Mouse (Mus musculus) forebrain, postnatal 0 days (tissue): Measurements from ENCODE around the gene Sez6. TPM values are rescaled to one million over a fixed set of nuclear protein-coding genes. Genes with fewer than 3 reads are reported as not detected.

ENCODE experiments used
- ATAC-seq: fragments of 200-750 bp; cut with Nextera tagmentation; 2 replicates; pipeline ENCODE4 v1.8.0; 2017; ENCODE audit warnings: mild to moderate bottlenecking, moderate library complexity
- DNase-seq: peaks from one replicate; pipeline ENCODE4 v3.0.0-alpha.2; 2015
- H3K27ac ChIP-seq: fragments of 300-500 bp; sonication (generic); 2 replicates; pipeline ENCODE4 v1.5.1; 2014; ENCODE audit warnings: low read depth, mild to moderate bottlenecking, antibody characterized with exemption, low read length, moderate library complexity, mixed read lengths
- H3K27me3 ChIP-seq: fragments of 300-500 bp; sonication (generic); 2 replicates; pipeline ENCODE4 v1.6.1; 2014; ENCODE audit warnings: mild to moderate bottlenecking, low read length, mixed read lengths; ENCODE audit not compliant: insufficient read depth
- H3K36me3 ChIP-seq: fragments of 300-500 bp; sonication (generic); 2 replicates; pipeline ENCODE4 v1.6.1; 2014; ENCODE audit warnings: mild to moderate bottlenecking, moderate library complexity; ENCODE audit not compliant: insufficient read depth
- H3K4me1 ChIP-seq: fragments of 300-500 bp; sonication (generic); 2 replicates; pipeline ENCODE4 v1.6.1; 2014; ENCODE audit warnings: antibody characterized with exemption; ENCODE audit not compliant: insufficient read depth
- H3K4me2 ChIP-seq: fragments of 300-500 bp; sonication (generic); 2 replicates; pipeline ENCODE4 v1.6.1; 2014; ENCODE audit warnings: low read depth, mild to moderate bottlenecking, moderate library complexity
- H3K4me3 ChIP-seq: fragments of 300-500 bp; sonication (generic); 2 replicates; pipeline ENCODE4 v1.5.1; 2014; ENCODE audit warnings: low read depth, low read length, mixed read lengths
- H3K9ac ChIP-seq: fragments of 300-500 bp; sonication (generic); 2 replicates; pipeline ENCODE4 v1.6.1; 2014; ENCODE audit warnings: mild to moderate bottlenecking
- H3K9me3 ChIP-seq: fragments of 300-500 bp; sonication (generic); 2 replicates; pipeline ENCODE4 v1.6.1; 2016; ENCODE audit warnings: low read length
- CTCF ChIP-seq: sonication (generic); IDR thresholded peaks from 2 replicates; pipeline ENCODE4 v1.5.1; 2016; ENCODE audit warnings: antibody characterized with exemption, control low read depth, low read depth
- WGBS: fragments of 180-500 bp; shearing (Covaris S2); extraction: QIAGEN DNeasy Blood & Tissue Kit; methylation state at CpG from one replicate; pipeline ENCODE4 v1.1.7; 2014; 5-methylcytosine and 5-hydroxymethylcytosine counted together
- polyA plus RNA-seq: library from polyadenylated mRNA; unstranded; fragments of >200 nt; fragmentation: Nextera tagmentation; extraction: Ambion mirVana; gene quantifications from 2 replicates; pipeline ENCODE4 v1.2.1, GENCODE M21; 2015
- total RNA-seq: library from RNA; depleted of rRNA; stranded (reverse); fragments of >200 nt; gene quantifications from 2 replicates; pipeline ENCODE4 v1.2.3, GENCODE M21; 2014

The Sez6 gene
- total and polyA plus RNA-seq, 2 experiments from 2014 or later: 194 to 214 TPM

DNA sequence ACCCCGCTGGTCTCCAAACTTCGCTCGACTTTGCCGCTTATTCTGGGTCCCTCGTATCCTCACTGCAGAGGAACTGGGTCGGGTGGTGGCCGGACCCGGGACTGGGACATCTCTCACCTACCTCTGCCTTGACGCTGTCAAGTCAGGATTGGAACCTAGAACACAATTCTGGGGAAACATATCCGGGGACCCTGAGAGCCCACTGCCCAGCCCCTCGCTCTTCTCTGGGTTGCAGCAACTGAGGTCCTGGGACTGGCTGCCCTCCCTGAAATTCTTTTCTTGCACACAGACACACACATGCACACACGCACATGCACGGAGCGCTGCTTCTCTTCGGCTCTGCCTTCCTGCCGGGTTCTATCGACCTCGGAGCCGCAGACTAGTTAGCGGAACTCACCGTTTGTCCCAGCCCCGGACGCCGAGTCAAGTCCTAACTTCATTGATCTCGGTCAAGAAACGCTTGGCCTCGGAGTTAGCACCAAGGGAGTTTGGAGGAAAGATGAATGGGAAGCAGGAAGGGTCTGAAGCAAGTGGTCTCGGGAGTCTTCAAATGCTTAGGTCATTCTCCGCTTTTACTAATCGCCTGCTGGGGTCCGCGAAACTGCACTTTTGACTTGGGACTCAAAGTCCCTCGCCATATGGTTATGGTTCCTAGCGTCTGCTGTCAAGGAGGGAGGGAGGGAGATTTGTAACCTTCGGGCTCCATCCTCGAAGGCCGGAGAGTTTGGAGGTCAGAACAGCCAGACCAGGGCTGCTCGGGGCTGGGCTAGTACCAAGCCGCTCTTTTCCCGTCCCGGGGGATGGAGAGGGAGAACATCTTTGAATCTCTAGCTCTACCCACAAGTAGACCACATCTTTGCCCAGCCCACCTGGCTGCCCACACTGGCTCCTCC lies 1.2 kb downstream of the Sez6 start:
- H3K4me3 ChIP-seq: peak overlapping the region; percentile 94
- H3K27me3 ChIP-seq: no peaks in the 10 kb centered on the region
- no peaks in the 10 kb centered on the region for H3K36me3 ChIP-seq
- peak overlapping the region; percentile 97 for H3K9ac ChIP-seq
- no peak for TF ChIP-seq CTCF
- peak overlapping the region; percentile 96 for H3K27ac ChIP-seq
- H3K4me1 ChIP-seq: peaks cover 29% of the 10 kb centered on the region
- WGBS: 1% methylated on average over 41 of the region's 41 CpGs
- no peaks in the 10 kb centered on the region for H3K9me3 ChIP-seq
- ATAC-seq (no peak), DNase-seq (no peak)
- peak overlapping the region; percentile 70 for H3K4me2 ChIP-seq

DNA sequence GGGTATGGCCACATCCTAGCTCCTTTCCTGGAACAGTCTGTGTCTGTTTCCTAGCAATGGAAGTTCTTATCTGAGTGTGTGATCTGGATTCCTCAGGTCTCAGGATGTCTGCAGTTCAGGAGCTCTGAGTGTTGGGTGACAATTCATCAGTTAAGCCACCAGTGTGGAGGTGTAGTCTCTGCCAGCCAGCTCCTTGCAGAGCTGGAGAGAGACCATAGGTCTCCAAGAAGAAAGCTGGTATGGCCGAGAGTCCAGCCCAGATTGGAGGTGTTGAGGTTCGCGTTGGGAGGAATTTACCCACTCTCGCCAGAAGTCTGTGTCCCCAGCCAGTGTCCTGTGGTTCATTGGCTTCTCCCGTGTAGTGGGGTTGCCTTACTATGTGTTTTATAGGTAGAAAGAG lies 2.0 kb downstream of the Sez6 start:
- WGBS: 45% methylated on average over 5 of the region's 5 CpGs
- no peak for TF ChIP-seq CTCF
- H3K4me2 ChIP-seq: peak overlapping the region; percentile 70
- no peaks in the 10 kb centered on the region for H3K36me3 ChIP-seq
- H3K27me3 ChIP-seq: no peaks in the 10 kb centered on the region
- peaks cover 36% of the 10 kb centered on the region for H3K4me1 ChIP-seq
- peak overlapping the region; percentile 97 for H3K9ac ChIP-seq
- H3K27ac ChIP-seq: peak overlapping the region; percentile 96
- H3K9me3 ChIP-seq: no peaks in the 10 kb centered on the region
- ATAC-seq (no peak), DNase-seq (no peak)
- H3K4me3 ChIP-seq: peak overlapping the region; percentile 94

DNA sequence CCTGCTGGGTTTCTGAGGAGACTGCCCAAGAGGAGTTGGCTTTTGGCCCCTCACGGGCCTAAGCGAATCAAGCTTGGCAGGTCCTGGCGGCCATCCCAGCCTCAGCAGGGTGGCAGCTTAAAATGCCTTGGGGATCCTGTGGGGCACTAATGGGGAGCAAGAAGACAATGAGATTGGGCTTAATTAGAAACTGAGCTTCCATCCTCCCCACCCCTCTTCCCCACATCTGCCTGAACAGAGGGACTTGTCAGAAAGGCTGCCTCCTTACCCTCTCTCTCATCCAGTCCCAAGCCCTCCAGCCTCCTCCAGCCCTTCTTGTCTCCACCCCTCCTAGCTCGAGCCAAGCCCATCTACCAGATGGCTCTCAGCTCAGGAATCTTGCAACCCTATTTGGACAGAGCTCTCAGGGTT lies 3.5 kb downstream of the Sez6 start:
- H3K9ac ChIP-seq: peak overlapping the region; percentile 97
- peaks cover 39% of the 10 kb centered on the region for H3K4me1 ChIP-seq
- H3K9me3 ChIP-seq: no peaks in the 10 kb centered on the region
- ATAC-seq: peak; percentile 32; the same call in 1 of the 2 replicates
- DNase-seq: peak; percentile 69
- H3K27me3 ChIP-seq: no peaks in the 10 kb centered on the region
- H3K4me2 ChIP-seq: peak overlapping the region; percentile 70
- peak overlapping the region; percentile 94 for H3K4me3 ChIP-seq
- 5% methylated on average over 4 of the region's 4 CpGs for WGBS
- peak overlapping the region; percentile 96 for H3K27ac ChIP-seq
- H3K36me3 ChIP-seq: no peaks in the 10 kb centered on the region
- TF ChIP-seq CTCF: no peak

DNA sequence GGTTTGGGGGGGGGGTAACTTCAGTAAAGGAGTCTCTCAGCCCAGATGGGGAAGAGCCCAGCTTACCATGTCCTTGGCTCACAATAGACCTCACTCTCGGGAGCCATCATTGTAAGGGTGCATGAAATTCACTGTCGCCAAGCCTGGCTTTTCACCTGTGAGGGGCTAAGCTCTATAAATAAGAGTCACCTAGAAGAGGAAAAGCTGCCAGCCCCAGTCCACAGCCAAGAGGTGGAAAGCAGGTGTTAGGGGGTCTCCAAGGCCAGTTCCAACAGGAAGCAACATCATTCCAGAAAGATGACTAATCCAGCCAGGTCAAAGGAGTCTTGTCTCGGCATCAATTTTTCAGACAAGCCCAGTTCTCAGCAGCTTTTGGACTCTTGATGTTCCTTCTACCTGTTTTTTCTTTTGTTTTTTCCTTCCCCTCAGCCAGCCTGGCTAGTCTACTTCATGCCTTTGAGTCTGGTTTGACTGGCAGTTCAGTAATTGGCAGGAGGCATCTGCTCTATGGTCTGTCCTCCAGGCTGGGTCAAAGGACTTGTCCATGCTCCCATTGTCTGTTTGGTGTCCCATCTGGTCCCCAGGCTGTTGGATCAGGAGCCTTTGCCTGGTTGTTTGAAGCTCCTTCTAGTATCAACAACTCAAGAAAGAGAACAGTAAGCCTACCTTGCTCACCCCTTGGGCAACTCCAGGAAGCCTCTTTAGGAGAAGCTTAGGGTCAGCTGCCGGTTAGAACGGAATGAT lies 4.1 kb downstream of the Sez6 start:
- H3K4me2 ChIP-seq: peak overlapping the region; percentile 70
- TF ChIP-seq CTCF: no peak
- peak overlapping the region; percentile 94 for H3K4me3 ChIP-seq
- no peaks in the 10 kb centered on the region for H3K27me3 ChIP-seq
- H3K27ac ChIP-seq: peak overlapping the region; percentile 96
- peak overlapping the region; percentile 97 for H3K9ac ChIP-seq
- H3K9me3 ChIP-seq: no peaks in the 10 kb centered on the region
- 33% methylated on average over 5 of the region's 5 CpGs for WGBS
- no peaks in the 10 kb centered on the region for H3K36me3 ChIP-seq
- H3K4me1 ChIP-seq: peaks cover 39% of the 10 kb centered on the region
- DNase-seq (no peak), ATAC-seq (no peak)

DNA sequence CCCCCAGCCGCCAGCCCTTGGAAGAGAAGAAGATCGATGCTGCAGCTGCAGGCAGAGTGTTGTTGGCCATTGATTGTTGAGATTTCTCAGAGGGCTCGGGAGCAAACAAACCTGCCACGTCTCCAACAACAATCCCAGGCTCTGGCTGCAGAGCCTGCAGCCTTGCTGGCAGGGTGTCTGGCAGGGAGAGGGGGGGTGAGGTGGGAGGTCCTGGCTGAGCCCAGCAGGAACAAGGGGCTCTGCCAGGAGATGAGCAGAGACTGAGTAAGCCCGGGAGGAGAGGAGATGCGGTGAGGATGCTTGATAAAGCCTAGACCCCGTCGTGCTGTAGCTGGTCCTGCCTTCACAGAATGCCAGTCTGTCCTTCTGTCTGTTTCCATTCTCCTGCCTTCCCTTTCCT lies 6.2 kb downstream of the Sez6 start:
- whole genome bisulfite sequencing: 14% methylated on average over 8 of the region's 8 CpGs

DNA sequence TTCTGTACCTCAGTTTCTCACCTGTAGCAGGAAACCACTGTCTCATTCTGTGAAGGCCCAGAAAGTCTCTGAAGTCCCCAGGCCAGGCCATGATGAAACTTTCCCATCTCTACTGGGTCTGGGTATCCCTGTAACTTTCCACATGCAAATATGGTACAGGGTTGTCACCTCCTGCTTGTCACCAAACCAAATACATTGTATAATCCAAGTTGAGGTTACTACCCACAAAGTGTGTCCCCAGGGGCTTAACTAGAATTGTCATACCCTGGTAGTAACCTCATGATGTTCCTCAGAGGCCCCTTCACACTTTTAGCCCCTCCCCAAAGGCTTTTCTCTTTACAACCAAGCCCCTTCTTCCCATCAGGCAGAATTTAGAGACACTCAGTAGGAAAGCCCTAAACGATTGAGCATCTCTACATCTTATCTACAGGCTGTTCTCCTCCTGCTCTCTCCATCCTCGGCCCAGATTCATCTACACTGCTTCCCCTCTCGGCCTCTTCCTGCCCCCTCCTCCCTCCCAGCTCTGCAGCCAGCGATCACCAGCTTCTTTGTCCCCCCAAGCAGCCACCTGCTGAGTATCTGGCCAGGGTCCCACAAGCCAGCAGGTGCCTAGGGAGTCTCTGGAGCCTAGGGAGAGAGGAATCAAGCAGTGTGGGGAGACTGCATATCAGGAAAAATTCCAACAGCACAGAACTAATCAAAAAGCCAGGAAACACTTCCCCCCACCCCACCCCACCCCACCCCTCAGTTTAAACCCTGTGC lies 7.2 kb downstream of the Sez6 start:
- Histone ChIP-seq H3K4me3 (no peak overlapping the region), H3K27ac (no peak overlapping the region)
- ATAC-seq: no peak

More for the DNA sequence above, 6.2 kb downstream of the Sez6 start:
- no peak overlapping the region for H3K4me3 ChIP-seq
- H3K4me1 ChIP-seq: peaks cover 33% of the 10 kb centered on the region
- H3K27ac ChIP-seq: peak overlapping the region; percentile 24; the same call in 1 of the 2 replicates
- H3K9me3 ChIP-seq: no peaks in the 10 kb centered on the region
- no peak for ATAC-seq
- no peak for TF ChIP-seq CTCF
- peak overlapping the region; percentile 70 for H3K4me2 ChIP-seq
- H3K36me3 ChIP-seq: no peaks in the 10 kb centered on the region
- H3K27me3 ChIP-seq: no peaks in the 10 kb centered on the region
- H3K9ac ChIP-seq: peak overlapping the region; percentile 25; the same call in 1 of the 2 replicates
- DNase-seq: no peak

More for the DNA sequence above, 7.2 kb downstream of the Sez6 start:
- Histone ChIP-seq H3K4me2 (no peak overlapping the region), H3K9ac (no peak overlapping the region), H3K27me3 (no peaks in the 10 kb centered on the region), H3K36me3 (no peaks in the 10 kb centered on the region), H3K9me3 (no peaks in the 10 kb centered on the region), H3K4me1 (peaks cover 33% of the 10 kb centered on the region)
- no peak for TF ChIP-seq CTCF
- WGBS: 3% methylated on average over 4 of the region's 4 CpGs
- DNase-seq: no peak
